Mouse (Mus musculus) cerebellum, adult 9-10 months (tissue): ENCODE measurements around the gene Smg6.

Source experiments
- DNase-seq: peaks from one replicate; pipeline ENCODE4 v3.0.0; 2022

Gene Smg6

DNA sequence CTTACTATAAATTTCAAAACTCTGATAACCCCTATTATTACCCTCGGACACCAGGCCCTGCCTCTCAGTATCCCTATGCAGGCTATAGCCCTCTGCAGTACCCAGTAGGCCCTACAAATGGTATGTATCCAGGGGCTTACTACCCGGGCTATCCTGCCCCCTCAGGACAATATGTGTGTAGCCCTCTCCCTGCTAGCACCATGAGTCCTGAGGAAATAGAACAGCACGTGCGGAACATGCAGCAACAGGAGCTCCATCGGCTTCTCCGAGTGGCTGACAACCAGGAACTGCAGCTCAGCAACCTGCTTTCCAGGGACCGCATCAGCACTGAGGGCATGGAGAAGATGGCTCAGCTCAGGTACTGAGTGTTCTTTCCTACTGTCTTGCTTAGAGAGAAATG, 4.8 kb downstream of the Smg6 start:
- no peak for DNase-seq

DNA sequence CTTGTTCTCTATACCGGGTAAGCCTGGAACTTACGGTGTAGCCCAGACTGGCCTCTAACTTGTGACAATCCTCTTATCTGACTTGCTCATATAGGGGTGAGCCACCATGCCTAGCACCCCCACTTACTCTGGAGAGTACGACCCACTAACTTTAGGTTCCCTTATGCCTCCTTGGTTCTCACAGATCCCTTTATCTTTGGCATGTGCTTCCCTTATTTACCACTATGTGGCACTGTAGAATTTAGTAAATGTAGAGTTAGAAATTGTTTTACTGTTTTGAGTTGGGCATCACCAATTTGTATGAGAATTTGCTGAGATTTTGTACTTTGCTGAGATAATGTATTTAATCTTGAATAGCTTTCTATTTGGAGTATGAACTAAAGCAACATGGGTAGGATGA, 20.7 kb downstream of the Smg6 start:
- peak; percentile 77 for DNase-seq

DNA sequence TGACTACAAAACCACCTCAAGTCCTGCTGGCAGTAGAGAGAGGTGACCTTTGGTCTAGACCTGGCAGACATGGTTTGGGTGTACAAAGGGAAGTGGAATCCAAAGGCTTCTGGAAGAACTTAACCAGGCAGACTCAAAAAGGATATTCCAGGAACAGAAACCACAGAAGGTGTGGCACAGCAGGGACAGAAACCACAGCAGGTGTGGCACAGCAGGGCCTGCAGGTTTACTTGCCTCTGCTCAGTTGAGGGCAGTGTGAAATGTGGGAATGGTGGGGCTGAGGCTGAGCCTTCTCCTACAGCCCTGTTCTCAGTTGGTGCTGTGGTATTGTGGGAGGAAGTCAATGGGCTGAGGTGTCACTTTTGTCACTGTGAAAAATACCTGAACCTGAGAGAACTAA, 29.3 kb downstream of the Smg6 start:
- peak; percentile 42 for DNase-seq

DNA sequence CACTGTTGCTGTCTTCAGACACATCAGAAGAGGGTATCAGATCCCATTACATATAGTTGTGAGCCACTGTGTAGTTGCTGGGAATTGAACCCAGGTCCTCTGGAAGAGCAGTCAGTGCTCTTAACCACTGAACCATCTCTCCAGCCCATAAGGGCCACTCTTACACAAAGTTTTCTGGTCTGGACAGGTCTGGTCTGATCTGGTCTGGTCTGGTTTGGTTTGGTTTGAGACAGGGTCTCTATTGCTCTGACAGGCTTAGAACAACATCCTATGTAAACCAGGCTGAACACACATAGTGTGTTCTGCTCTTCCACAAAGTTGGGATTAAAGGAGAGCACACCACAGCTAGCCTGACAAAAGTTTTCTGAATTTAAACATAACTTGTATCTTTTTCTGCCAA, 30.4 kb downstream of the Smg6 start:
- no peak for DNase-seq

DNA sequence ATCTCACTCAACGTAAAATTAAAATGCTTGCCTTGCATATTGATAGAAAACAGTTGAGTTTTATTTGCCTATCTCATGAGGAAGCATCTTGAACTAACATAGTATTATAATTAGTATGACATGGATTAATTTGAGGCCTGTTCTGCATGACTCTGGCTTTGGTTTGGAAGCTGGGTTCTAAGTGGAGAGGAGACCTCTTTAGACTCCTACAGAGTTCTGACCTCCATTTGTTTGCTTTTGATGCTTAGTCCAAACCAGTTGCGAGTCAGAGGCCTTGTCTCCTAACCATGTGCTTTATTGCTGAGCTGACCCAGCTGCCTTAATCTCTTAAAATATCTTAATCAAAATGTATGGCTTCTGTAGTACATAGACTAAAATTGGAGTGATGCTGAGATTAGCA, 32.0 kb downstream of the Smg6 start:
- DNase-seq, result no peak

DNA sequence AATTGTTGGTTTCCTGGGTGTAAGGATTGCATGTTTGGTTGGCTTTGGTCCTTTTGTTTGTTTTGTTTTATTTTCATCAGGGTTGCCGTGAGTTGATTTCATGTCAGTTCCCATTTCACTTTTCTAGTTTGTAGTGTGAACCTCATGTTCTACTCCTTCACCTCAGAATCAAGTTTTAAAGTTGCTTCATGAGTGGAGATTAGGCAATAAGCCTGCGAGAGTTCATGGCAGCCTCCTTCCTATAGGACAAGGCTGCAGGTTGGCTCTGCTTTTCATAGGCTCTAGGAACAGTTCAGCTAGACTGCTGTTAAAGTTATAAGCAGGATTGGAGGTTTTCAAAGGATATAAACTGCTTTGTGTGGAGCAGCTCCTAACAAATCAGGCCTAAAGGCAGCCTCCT, 33.9 kb downstream of the Smg6 start:
- no peak for DNase-seq

DNA sequence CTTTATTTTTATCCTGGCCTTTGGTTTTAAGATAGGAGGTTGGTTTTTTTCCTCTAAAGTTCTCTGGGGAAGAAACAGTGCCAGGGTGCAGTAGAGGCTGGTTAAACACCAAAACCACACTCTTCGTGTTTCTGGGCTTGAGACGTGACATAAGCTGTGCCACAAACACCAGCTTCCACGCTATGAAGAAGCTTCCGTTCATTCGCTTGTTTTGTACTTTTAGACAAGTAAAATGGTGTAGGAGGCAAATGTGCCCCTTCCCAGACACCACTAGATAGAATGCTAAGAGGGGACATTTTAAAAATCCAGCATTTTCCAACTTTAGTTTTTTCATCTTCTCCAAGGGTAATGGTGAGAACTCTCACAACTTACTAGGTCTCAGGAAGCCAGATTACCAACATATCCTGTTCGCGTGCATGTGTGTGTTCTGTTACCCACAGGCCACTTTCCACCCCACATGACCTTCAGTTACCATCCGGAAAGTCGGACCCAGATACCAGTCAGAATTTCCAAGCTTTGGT, 34.5 kb downstream of the Smg6 start:
- no peak for DNase-seq

DNA sequence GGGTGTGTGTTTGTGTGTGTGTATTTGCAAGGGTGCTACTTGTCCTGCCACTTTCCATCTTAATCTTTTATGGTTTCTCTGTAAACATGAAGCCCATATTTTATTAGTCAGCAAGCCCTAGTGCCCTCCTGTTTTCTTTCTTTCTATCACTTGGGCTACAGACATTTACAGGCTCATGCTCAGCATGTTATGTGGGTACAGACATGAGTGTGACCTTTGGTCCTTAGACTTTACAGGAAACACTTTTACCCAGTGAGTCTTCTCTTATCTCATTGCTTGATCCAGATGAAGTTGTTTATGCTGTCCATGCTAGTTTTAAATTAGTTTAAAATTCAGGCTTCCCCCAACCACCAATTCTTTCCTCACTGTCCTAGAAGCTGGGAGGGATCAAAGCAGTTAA, 36.3 kb downstream of the Smg6 start:
- no peak for DNase-seq

DNA sequence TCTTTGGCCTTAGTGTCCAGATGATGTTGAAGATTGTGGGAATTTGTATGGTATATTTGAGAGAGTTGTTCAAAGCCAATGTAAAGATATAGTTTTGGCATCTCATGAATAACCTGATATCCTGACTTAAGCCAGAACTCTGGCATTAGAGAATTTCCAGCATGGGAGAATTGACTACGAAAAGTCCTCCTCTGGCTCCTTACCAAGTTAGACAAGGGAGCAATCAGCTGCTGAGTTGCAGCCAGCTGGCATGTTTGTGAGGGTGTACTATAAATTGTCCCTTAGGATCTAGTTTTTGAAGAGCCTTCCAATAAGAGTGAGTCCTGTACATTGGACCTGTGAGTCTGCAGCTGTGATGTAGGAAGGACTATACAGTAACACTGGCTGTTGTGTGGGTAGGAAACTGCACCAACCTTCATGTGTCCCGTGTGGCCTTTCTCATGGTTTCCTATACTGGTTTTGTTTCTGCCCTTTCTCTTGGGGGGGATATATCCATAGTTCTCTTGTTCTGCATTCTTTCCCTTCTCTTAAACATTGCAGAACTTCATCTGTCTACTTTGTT, 37.3 kb downstream of the Smg6 start:
- peak; percentile 22 for DNase-seq

DNA sequence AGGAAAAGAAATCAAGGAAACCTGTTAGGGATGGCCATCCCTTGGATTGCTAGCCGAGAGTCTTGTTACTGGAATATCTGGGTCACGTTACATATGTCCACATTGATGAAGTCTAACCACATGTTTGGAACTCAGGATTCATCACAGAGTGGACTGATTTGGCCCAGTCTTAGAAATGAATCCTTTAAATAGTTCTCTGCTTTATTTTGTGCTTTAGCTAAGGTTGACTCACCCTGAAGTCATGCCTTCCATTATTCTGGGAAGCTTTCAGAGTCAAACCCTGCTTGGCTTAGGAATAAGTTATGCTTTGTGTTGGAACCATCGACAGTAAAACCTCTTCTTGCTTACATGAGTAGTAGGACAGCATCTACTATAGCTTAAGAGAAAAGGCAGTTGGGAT, 39.9 kb downstream of the Smg6 start:
- DNase-seq, result no peak

DNA sequence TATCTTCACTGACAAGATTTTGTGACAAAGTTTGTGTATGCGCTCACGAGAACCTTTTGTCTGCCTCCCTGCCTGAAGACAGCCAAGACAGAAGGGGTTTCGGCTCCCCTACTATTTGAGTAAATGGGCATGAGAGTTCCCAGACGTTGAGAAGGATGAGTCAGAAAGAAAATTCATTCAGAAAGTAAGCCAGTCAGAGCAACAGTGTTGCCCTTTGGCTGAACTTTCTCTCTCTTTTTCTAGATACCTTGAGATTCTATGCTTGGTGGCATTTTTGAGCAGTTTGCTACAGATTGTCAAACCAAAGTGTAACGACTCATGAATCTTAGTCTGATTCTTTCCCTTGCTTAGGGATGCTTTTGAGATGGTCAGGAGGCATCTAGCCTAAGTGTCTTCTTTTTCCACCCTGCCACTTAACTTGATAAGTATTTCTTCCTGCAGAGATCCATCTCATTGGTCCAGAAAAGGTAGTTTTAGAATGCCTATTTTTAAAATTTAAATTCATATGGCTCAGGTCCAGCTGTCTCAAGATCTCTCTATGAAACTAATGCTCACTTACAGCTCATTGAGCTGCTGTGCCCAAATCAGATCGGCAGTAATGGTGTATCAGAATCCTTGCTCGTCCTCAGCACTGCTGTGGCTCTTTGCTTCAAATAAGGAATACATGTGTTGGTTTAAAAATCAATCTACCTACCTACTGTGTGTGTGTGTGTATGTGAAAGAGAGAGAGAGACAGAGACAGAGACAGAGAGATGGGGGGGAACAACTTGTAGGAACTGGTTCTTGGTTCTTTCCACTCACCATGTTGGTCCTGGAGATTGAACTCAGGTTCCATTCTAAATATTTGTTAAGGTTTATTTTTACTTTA, 47.9 kb downstream of the Smg6 start:
- no peak for DNase-seq

DNA sequence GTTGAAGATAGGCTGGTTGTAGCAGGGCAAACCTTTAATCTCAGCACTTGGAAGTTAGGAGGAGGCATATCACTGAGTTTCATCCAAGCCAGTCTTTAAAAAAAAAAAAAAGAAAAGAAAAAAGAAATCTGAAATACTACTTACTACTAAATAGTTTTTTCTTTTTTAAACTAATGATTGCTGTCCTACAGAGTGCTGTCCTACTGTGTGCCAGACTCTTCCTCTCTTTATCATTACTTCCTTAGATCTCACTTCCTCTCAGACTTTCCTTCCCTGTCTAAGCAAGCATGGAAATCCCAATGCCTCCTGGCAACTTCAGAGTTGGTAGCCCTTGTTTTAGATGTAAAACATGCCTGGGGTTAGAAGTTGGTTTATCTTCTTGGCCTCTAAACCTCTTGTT, 49.0 kb downstream of the Smg6 start:
- DNase-seq, result no peak

DNA sequence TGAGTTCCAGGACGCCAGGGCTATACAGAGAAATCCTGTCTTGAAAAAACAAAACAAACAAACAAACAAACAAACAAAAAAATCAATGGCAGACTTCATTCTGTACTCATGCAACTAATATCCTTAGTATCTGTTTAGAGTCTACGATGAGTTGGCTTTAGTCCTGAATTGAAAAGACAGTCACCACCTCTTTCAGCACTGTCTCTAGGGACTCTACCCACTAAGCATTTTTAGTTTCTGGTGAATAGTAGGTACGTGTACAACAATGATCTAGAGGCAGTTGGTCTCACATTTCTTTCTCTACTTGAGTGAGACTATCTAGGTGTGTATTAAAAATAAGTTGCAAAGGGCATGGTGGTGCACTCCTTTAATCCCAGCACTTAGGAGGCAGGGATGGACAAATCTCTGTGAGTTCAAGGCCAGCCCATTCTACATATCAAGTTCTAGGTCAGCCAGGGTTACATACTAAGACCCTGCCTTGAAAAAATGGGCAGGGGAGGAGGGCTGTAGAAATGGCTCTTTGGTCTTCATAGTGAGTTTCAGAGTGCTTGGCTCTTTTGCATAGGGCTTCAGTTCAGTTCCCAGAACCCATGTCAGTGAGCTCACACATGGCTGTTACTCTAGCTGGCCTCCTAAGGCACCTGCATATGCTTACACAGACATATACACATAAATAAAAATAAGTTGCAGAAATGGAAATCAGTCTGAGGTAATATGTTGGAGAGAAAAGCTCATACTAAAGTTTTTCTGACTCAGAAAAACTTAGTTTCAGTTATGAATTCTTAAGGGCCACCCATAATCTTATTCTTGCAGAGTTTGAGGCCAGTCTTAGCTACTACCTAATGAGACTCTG, 51.4 kb downstream of the Smg6 start:
- DNase-seq, result no peak

DNA sequence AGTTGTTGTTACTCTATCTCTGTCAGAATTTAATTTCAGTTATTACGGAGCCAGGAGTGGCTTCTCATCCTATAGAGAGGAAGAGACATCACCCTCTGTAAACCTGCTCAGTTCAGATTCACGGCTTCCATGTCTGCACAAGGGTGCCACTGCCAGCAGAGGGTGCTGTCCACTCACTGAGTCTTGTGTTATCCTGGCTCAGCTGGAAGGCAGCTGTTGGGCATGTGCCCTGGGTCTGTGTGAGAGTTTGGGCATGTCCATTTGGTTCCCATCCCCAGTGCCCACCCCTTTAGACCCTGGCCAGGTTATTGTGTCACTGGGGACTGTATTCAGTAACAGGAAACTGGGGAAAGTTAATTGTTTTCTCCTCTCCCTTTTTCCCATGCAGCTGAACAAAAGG, 55.8 kb downstream of the Smg6 start:
- DNase-seq, result peak; percentile 71

DNA sequence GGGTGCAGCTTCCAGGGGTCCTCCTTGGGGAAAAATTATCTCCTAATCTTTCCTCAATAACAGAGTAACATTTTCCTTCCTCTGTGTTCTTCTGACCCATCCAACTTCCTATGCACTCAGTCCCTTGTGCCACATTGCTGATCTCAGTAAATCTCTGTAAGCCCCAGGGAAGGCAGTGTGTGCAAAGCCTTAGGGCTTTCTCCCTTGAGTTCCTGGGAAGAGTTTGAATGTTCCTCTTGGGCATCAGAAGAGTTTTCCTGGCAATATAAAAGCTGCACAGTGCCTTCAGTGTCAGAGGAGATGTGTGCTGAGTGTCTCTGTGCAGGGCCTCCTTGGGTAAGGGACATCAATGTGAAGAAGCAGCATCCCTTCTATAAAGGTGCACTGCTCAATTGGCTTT, 56.6 kb downstream of the Smg6 start:
- DNase-seq, result no peak

DNA sequence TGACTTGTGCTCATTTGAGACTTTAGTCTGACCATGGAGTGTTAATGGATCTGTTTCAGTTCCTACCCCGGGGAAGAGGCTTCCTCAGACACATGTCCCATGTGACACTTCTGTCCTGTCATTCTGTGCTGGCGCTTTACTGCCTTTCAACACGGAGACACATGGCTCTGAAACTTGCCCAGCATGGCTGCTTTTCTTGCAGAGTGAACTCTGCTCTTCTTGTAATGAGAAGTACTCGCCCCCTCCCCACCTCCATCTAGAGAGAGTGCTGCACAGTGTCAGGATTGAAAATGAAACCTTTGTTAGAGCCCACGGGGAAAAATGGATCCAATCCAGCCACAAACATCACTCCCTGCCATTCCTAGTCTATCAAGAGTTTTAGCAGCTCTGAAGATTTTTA, 62.5 kb downstream of the Smg6 start:
- no peak for DNase-seq

DNA sequence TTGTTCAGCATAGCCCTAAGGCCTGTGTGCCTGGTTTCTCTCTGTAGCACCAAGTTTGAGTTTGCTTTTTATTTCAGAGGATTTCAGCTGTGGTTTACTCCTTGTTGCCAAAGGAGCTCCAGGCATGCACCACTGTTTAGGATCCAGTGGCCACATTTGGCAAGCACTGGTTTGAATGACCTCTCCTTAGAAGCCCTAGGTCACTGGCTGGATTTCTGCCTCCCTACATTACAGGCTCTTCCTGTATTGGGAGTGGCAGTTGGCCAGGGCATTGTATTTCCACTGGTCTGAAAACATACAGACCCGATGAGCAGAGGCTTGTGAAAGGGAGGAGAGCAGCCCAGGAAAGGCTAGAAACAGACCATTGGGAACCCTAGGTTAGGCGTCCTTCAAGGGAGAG, 63.4 kb downstream of the Smg6 start:
- no peak for DNase-seq

DNA sequence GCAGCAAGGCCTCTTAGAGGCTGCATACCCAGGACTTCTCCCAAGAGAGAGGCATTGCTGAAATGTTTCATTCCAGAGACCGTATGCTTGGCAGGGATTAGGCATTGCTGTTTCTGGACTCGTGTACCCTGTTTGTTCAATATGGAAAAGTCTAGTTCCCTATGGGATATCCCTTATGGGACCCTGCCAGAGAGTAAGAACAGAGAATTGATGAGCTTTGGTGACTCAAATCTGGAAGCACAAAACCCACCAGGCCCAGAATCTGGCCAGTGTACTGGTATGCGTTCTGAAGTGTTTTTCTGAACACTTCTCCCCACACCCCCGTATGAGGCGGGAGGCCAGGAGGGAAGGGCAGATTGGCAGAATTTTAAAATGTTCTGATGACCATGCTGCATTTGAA, 64.9 kb downstream of the Smg6 start:
- DNase-seq, result no peak

DNA sequence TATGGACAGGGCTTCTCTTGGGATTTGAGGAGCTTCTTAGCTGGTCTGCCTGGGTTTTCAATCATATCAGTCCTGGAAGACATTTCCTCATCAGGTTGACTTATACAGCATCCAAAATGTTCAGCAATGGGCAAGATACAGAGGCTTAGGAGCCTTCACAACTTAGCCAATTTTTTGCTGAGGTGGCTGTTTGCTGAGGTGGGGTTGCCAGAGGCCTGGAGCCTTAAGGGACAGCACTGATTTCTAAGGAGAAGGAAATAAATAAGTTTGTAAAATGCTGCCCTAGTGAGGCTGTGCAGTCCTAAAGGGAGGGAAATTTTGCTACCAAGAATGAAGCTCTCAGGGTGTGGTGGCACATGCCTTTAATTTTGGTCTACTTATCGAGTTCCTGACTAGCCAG, 65.7 kb downstream of the Smg6 start:
- no peak for DNase-seq

DNA sequence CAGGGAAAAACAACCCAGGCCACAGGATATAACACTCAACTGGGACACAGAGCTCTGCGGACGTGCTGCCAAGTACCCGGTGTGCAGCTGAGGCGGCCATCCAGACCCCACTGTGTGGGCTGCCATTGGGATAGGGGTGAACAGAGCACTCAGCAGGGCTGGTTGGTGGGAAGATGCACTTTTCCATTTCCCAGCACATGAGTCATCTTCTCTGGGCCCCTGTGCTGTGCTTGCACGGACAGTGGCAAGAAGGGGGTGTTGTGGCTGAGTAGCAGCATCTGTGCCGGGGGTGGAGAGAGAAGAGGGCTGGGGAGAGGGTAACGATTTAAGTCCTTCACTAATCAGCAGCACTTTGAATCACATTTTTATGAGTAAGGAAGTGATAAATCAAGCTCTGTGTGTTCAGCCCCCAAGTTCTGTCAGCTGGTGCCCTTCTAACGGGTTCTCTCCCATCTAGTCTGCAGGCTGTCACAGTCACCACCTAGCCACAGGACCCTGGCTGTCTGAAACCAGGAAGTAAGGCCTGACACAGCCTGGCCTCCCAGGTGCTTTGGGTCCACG, 66.9 kb downstream of the Smg6 start:
- no peak for DNase-seq

DNA sequence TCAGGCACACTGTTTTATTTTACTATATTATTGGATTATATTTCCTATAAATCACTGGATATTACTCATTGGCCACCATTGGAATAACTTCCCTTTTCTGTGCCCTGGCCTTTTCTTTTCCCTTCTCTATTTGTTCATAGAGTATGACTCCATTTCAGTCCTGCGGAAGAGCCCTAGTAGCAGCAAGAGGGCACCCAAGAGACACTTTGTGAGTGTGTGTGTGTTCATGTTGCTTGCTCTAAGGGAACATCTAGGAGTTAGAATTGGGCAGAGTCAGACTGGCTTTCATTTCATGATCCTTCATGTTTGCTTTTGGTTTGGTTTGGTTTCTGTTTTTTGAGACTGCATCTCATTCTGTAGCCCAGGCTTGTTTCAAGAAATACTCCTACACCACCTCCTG, 68.5 kb downstream of the Smg6 start:
- DNase-seq, result no peak

DNA sequence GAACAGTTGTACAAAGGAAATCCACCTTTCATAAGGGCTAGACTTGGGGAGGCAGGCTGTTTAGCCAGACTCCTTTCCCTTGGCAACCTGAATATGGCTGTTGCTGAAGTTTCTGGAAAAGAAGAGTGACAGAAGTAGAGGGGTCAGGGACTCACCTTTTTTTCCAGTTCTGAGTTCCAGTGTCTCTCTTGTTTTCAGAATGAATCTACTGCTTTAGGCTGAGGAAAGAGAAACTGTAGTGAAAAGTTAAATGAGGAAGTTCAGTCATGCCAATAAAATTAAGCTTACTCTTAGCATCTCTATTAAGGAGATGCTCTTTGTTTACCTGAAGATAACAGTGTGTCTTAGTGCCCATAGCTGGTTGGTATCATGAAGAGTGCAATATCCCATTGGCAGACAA, 69.2 kb downstream of the Smg6 start:
- no peak for DNase-seq

DNA sequence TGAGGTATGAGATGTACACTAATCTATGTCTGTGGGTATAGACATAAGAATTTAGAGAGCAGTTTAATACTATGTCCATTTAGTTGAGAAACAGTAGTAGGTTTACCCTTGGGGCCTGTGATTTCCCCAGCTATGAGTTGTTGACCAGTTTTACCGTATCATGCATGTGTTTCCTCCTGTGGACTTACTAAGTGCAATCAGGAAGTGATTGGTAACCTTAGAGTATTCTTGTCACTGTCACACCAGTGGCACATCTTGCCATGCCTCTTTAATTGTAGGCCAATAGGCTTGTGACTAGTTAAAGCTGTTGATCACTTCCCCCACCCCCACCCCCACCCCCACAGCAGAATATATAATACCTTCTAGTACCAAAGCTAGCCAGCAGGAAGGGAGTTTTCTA, 70.9 kb downstream of the Smg6 start:
- no peak for DNase-seq
